In genomic region chr3:102687852-102688251, GRCm38 (mm10) we compare ENCODE assay signal across 22 mouse cellular contexts.
"Had no signal": no experiment of that assay in that cellular context is flagged by ENCODE, and none has a peak within 500 bp of the region (broad histone marks: within the 10 kb centered on the region; RNA-seq: fewer than 3 reads in every experiment).

No protein-coding gene starts in this region.

- H3K4me1 ChIP-seq: liver, embryonic 13.5 days; midbrain, embryonic 12.5 days; midbrain, embryonic 15.5 days; neural tube, embryonic 12.5 days; neural tube, embryonic 15.5 days had no signal

- DNase-seq: kidney, adult 9 months; kidney, postnatal 14 days; kidney, postnatal 4 days; layer of hippocampus, adult 9-11 months; liver, embryonic 13.5 days; lung, embryonic 14.5 days; right cerebral cortex, adult 18-20 months; right cerebral cortex, postnatal 14 days; spleen, adult 18-20 months; thymus, adult 2 months; thymus, postnatal 14 days; thymus, postnatal 4 days had no signal

- H3K4me2 ChIP-seq: limb, embryonic 13.5 days; liver, embryonic 13.5 days; lung, embryonic 14.5 days; midbrain, embryonic 12.5 days; midbrain, embryonic 15.5 days; neural tube, embryonic 12.5 days; neural tube, embryonic 15.5 days had no signal

- ATAC-seq: intestine, postnatal 0 days; lung, postnatal 0 days; midbrain, embryonic 15.5 days had no signal

- H3K27me3 ChIP-seq: limb, embryonic 13.5 days; liver, embryonic 13.5 days; midbrain, embryonic 15.5 days; neural tube, embryonic 12.5 days; neural tube, embryonic 15.5 days had no signal

- H3K4me3 ChIP-seq: layer of hippocampus, adult 2 months; left cerebral cortex, adult 2 months; limb, embryonic 13.5 days; liver, embryonic 13.5 days; midbrain, embryonic 12.5 days; midbrain, embryonic 15.5 days; neural tube, embryonic 12.5 days; neural tube, embryonic 15.5 days had no signal

- H3K36me3 ChIP-seq: limb, embryonic 13.5 days; liver, embryonic 13.5 days; midbrain, embryonic 12.5 days; midbrain, embryonic 15.5 days; neural tube, embryonic 12.5 days; neural tube, embryonic 15.5 days had no signal

- H3K9me3 ChIP-seq: limb, embryonic 13.5 days; liver, embryonic 13.5 days; midbrain, embryonic 12.5 days; midbrain, embryonic 15.5 days; neural tube, embryonic 12.5 days; neural tube, embryonic 15.5 days had no signal

- H3K9ac ChIP-seq: limb, embryonic 13.5 days; liver, embryonic 13.5 days; lung, embryonic 14.5 days; midbrain, embryonic 12.5 days; midbrain, embryonic 15.5 days; neural tube, embryonic 12.5 days; neural tube, embryonic 15.5 days had no signal

- H3K27ac ChIP-seq: layer of hippocampus, adult 2 months; left cerebral cortex, adult 2 months; limb, embryonic 13.5 days; liver, embryonic 13.5 days; macrophage; midbrain, embryonic 12.5 days; midbrain, embryonic 15.5 days; neural tube, embryonic 12.5 days; neural tube, embryonic 15.5 days had no signal
